Comparison of ENCODE assay signal across 26 mouse cellular contexts in the genomic region with DNA sequence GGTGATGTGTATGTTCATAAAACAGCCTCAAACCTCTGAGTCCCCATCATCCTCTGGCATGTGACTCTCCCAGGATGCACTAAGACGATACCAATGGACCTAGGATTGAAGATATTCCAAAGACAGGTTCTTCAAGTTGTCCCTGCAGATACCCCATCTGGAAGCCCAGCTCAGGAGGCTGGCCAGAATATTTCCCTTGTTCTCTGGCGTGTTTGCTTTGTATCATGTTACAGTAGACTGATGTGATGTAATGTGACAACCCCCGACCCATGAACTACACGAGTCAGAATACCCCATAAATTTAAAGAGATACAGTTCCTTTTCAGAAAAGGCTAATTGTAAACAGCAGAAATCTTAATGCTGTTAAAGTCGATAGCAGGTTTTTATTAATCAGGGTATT.
DNase-seq lines count a peak whose midpoint lies in the region; ATAC-seq lines count a peak whose summit lies in the region.
"Had no signal": no experiment of that assay in that cellular context is flagged by ENCODE, and none has a peak within 500 bp of the region (broad histone marks: within the 10 kb centered on the region; RNA-seq: fewer than 3 reads in every experiment).

No protein-coding gene starts in this region.

- H3K9me3 ChIP-seq in hindbrain, embryonic 10.5 days = no peaks in the 10 kb centered on the region
- no peaks in the 10 kb centered on the region for H3K9me3 ChIP-seq in hindbrain, embryonic 14.5 days (ENCODE audit: control insufficient read depth, low read length)
- H3K9me3 ChIP-seq in lung, embryonic 15.5 days = no peaks in the 10 kb centered on the region
- H3K9me3 ChIP-seq: embryonic facial prominence, embryonic 15.5 days; heart, embryonic 15.5 days; intestine, embryonic 15.5 days; limb, embryonic 12.5 days; liver, embryonic 12.5 days had no signal

- peak; percentile 12 for DNase-seq in hindbrain, embryonic 10.5 days (ENCODE audit: low spot score)
- DNase-seq in hindbrain, embryonic 14.5 days (ENCODE audit: low spot score) = no peak
- DNase-seq in lung, postnatal 4 days = no peak
- DNase-seq in embryo, embryonic 9.5 days (ENCODE audit: extremely low spot score) = peak; percentile 15
- DNase-seq in retina, embryonic 14.5 days (ENCODE audit: low spot score) = peak; percentile 75
- DNase-seq in urinary bladder, postnatal 10 days (ENCODE audit: low spot score) = no peak
- DNase-seq: adrenal gland, postnatal 25 days; cerebellum, adult 9-10 months; forebrain, postnatal 0 days; gastrocnemius, postnatal 25 days; heart, adult 2 months; heart, postnatal 4 days; kidney, adult 8-10 months; lung, adult 18-20 months; lung, postnatal 36 days; right cerebral cortex, postnatal 25 days; spleen, adult 18-20 months had no signal

- no peak overlapping the region for H3K4me3 ChIP-seq in hindbrain, embryonic 10.5 days
- no peak overlapping the region for H3K4me3 ChIP-seq in hindbrain, embryonic 14.5 days (replicated peaks; ENCODE audit: low read length)
- H3K4me3 ChIP-seq in lung, embryonic 15.5 days = no peak overlapping the region
- H3K4me3 ChIP-seq: embryonic facial prominence, embryonic 15.5 days; heart, adult 2 months; heart, embryonic 15.5 days; intestine, embryonic 15.5 days; limb, embryonic 12.5 days; liver, embryonic 12.5 days had no signal

- no peak for ATAC-seq in hindbrain, embryonic 14.5 days (ENCODE audit: low FRiP score)
- peak; percentile 67; the same call in 1 of the 2 replicates for ATAC-seq in lung, embryonic 15.5 days (ENCODE audit: borderline replicate concordance, extremely low read depth, low FRiP score, low TSS enrichment)
- ATAC-seq in erythroid progenitor cell, adult 5-6 weeks (replicated peaks; ENCODE audit: low FRiP score, poor library complexity, severe bottlenecking) = no peak
- ATAC-seq: CD4-positive, CD25-positive, alpha-beta regulatory T cell, adult 4 months; forebrain, postnatal 0 days; hindbrain, embryonic 16.5 days; intestine, embryonic 15.5 days; liver, embryonic 12.5 days had no signal

- H3K27me3 ChIP-seq in hindbrain, embryonic 10.5 days (ENCODE audit: insufficient read depth, poor library complexity, severe bottlenecking) = no peaks in the 10 kb centered on the region
- H3K27me3 ChIP-seq in hindbrain, embryonic 14.5 days (ENCODE audit: control insufficient read depth, insufficient read depth, low read length) = no peaks in the 10 kb centered on the region
- H3K27me3 ChIP-seq in lung, embryonic 15.5 days = no peaks in the 10 kb centered on the region
- H3K27me3 ChIP-seq: embryonic facial prominence, embryonic 15.5 days; heart, embryonic 15.5 days; intestine, embryonic 15.5 days; limb, embryonic 12.5 days; liver, embryonic 12.5 days had no signal

- H3K36me3 ChIP-seq in hindbrain, embryonic 10.5 days = no peaks in the 10 kb centered on the region
- H3K36me3 ChIP-seq in hindbrain, embryonic 14.5 days (replicated peaks; ENCODE audit: control insufficient read depth, insufficient read depth) = no peaks in the 10 kb centered on the region
- H3K36me3 ChIP-seq in lung, embryonic 15.5 days = no peaks in the 10 kb centered on the region
- H3K36me3 ChIP-seq: embryonic facial prominence, embryonic 15.5 days; heart, embryonic 15.5 days; intestine, embryonic 15.5 days; limb, embryonic 12.5 days; liver, embryonic 12.5 days had no signal

- 61% methylated on average over 5 of the region's 5 CpGs for WGBS in hindbrain, embryonic 10.5 days
- 84% methylated on average over 5 of the region's 5 CpGs for WGBS in hindbrain, embryonic 14.5 days
- 18% methylated on average over 5 of the region's 5 CpGs for WGBS in lung, embryonic 15.5 days

- H3K9ac ChIP-seq in hindbrain, embryonic 14.5 days = no peak overlapping the region
- H3K9ac ChIP-seq in lung, embryonic 15.5 days = no peak overlapping the region
- H3K9ac ChIP-seq: embryonic facial prominence, embryonic 15.5 days; forebrain, postnatal 0 days; heart, embryonic 15.5 days; intestine, embryonic 15.5 days; limb, embryonic 12.5 days; liver, embryonic 12.5 days had no signal

- no peak overlapping the region for H3K4me2 ChIP-seq in hindbrain, embryonic 14.5 days (replicated peaks)
- H3K4me2 ChIP-seq in lung, embryonic 15.5 days = no peak overlapping the region
- H3K4me2 ChIP-seq: embryonic facial prominence, embryonic 15.5 days; heart, embryonic 15.5 days; intestine, embryonic 15.5 days; limb, embryonic 12.5 days; liver, embryonic 12.5 days had no signal

- peaks cover 10% of the 10 kb centered on the region for H3K4me1 ChIP-seq in hindbrain, embryonic 10.5 days (replicated peaks)
- no peaks in the 10 kb centered on the region for H3K4me1 ChIP-seq in hindbrain, embryonic 14.5 days (replicated peaks; ENCODE audit: control insufficient read depth, insufficient read depth, low read length)
- H3K4me1 ChIP-seq in lung, embryonic 15.5 days = 0 out of 2 replicates have a peak, but pooled peaks cover 4% of the 10 kb centered on the region
- H3K4me1 ChIP-seq: embryonic facial prominence, embryonic 15.5 days; heart, embryonic 15.5 days; intestine, embryonic 15.5 days; liver, embryonic 12.5 days had no signal

- H3K27ac ChIP-seq in hindbrain, embryonic 10.5 days = no peak overlapping the region
- no peak overlapping the region for H3K27ac ChIP-seq in hindbrain, embryonic 14.5 days
- no peak overlapping the region for H3K27ac ChIP-seq in lung, embryonic 15.5 days
- H3K27ac ChIP-seq: embryonic facial prominence, embryonic 15.5 days; heart, adult 2 months; heart, embryonic 15.5 days; intestine, embryonic 15.5 days; limb, embryonic 12.5 days; liver, embryonic 12.5 days had no signal

Comparison
In these comparisons a context has a peak if more than half of its experiments do, and no peak if none do; other contexts are left out.
1. DNase-seq: peak in hindbrain, embryonic 10.5 days (single experiment), embryo, embryonic 9.5 days (single experiment) and retina, embryonic 14.5 days (single experiment); none in hindbrain, embryonic 14.5 days (single experiment), lung, postnatal 4 days (0 of 2) and urinary bladder, postnatal 10 days (single experiment).